Mouse (Mus musculus) kidney, postnatal 14 days (tissue): ENCODE measurements around the gene Sf3b1.
"Not testable (repeated sequence)": the region's sequence is repeated elsewhere in the genome, so short reads cannot be mapped to it uniquely, and the experiment has no call there.

Source experiments
- DNase-seq: peaks from one replicate; pipeline ENCODE4 v3.0.0; 2022; ENCODE audit warnings: mixed read lengths

Gene Sf3b1

DNA sequence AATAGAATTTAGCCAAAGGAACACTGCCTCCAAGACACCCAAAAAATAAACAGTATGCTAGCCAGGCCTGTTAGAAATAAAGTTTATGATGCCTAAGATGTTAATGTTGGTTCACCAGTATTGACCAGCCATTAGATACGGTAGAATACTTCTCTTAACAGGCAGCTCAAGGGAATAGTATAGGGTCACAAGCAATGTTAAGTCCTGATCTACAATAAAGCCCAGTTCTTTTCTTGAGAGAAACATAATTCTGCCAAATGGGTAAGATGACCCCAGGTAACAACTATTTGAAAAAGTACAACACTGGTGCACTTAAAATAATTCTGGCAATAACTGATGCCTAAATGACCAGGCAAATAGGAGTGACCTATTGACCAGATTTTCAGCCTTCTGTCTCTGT lies 685 bp upstream of the Sf3b1 start:
- no peak for DNase-seq

DNA sequence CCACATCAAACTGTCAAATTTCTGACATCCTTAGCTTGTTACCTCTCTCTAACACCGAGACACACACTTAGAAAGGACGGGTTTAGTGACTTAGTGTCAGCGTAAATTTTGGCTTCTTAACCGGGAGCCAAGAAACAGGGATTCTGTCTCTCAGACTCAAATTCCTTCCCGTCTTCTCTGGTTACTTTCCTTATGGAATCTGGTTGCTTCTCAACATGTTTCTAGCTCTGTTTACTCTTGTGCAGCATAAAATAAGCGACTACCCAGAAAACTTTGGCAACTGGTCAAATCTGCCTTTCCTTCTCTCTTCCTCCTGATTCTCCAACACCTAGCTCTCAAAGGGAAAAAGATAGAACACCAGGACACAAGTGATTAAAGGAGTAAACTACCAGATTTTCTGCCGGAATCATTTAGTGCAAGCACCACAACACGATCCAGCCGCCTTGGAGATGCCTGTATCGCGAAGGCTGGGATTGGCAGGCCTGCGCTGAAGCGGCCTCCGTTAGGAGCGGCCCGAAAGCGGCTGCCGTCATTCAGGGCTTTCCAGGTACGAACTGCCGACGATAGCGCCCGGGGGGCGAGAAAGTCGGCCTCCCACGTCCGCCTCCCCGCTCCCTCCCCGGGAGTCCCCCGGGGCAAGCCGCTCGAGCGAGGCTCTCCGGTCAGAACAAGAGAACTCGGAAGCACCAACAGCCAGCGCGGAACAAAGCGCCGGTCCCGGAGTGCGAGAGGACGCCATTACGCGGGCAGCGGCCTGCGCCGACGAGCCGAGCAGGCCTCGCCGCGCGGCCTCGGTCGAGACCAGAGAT lies 633 bp downstream of the Sf3b1 start:
- no peak for DNase-seq

DNA sequence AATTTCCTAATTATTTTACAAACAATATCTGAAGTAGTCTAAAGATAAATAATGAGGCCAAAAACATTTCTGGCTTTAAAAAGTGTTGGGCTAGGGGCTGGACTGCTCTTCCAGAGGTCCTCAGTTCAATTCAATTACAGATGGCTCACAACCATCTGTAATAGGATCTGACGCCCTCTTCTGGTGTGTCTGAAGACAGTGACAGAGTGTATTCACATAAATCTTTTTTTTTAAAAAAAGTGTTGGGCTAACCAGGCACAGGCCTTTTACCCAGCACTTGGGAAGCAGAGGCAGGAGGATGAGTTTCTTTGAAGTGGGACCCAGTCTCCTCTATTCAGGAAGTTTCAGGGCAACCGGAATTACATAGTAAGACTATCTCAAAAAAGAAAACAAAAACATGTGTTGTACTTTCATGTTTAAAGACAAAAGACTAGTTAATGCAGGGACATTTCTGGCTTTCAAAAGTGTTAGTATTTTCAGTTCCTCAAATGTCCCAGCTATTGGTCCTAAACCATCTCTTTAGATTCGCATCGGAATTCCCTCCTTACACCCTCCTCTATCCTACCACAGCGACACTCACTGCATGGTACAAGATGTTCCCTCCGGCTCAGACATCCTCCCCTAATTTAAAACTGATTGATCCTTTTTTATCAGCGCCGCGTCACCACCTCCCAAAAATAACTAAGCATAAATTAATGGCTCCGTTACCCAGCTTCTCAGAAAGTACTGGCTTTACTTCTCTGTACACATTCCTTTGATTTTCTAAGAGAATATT lies 1.4 kb downstream of the Sf3b1 start:
- DNase-seq, result peak; percentile 6

DNA sequence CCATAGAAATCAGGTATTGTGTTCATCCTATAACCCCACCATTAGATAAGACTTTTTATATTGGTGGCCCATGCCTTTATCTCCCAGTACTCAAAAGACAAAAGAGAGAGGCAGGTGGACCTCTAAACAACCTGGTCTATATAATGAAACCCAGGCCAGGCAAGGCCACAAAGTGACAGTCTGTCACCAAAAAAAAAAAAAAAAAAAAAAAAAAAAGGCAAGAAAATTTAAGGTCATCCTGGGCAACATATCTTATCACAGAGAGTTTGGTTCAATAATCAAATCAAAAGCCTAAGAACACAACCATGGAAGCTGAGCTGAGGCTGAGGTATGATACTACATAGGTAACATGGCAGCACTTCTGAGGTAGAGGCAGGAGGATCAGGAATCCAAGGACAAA lies 5.4 kb downstream of the Sf3b1 start:
- no peak for DNase-seq

DNA sequence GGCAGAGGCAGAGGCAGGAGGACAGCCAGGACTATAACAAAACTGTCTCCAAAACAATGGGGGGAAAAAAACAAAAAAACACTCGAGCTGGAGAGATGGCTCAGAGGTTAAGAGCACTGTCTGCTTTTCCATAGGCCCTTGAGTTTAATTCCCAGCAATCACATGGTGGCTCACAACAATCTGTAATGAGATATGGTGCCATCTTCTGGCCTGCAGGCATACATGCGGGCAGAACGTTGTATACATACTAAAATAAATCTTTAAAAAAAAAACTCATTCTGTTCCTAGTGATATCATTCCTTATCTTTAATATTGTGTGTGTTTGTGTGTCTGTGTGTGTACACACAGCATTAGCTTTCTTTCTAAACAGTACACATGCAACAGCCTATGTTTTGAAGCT lies 14.8 kb downstream of the Sf3b1 start:
- DNase-seq, result no peak

DNA sequence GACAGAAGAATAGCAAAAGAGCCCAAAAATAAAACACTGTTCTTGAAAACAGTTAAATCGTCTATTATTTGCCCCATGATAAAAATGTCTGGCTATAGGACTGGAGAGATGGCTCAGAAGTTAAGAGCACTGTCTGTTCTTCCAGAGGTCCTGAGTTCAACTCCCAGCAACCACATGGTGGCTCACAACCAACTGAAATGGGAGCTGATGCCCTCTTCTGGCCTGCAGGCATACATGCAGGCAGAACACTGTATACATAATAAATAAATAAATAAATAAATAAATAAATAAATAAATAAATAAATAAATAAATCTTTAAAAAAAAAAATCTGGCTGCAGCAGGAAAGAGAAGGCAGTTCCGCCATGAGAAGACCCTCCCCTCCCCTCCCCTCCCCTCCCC lies 19.0 kb downstream of the Sf3b1 start:
- not testable (repeated sequence) for DNase-seq

DNA sequence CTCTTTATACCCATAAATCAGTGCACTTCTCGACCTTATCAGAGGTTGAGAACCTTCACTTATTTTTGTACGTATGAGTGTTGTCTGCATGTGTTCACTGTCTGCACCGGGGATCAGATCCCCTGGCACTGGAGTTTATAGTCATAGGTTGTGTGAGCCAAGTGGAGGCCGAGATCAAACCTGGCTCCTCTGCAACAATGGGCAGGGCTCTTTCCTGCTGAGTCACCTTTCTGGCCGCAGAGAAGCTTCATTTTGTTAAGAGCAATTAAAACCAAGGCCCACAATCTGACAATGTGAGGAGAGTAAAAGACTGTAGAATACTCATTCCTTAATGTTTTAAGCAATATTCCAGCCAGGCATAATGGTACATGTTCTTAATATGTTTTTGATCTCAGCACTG lies 33.7 kb downstream of the Sf3b1 start:
- no peak for DNase-seq

DNA sequence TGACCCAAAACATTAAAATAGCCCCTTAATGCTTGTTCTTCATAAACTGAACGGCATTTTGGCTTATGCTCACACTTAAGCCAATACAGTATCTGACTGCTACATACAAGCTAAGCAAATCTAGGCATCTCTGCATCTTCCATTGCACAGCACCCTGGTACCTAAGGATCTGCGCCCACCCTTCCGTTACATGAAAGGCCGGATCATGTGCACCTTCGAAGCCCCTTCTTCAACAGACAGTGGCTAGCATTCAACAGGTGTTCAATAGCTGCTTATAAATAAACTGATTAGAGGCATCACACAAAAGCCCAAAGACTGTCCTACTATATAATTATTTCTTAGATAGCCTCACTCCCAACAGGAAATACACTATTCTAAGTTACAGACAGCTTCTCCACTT lies 41.0 kb downstream of the Sf3b1 start:
- DNase-seq, result no peak

DNA sequence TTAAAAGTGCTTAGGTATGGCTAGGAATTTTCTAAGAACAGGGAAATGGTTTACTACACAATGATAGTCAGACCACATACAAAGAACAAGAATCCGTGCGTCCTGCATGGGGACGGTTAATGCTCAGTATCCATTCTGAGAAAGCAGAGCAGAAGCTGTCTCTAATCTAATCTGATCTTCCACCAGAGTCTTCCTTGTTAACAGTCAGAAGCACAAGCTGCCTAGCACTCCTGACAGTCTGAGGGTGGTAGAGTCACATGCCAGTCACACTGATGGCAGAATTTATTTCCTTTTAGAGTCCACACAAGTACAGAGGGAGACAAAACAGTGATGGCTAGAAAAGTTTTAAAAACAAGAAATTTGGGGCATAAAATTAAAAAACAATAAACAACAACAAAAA lies 41.5 kb downstream of the Sf3b1 start:
- DNase-seq, result no peak

DNA sequence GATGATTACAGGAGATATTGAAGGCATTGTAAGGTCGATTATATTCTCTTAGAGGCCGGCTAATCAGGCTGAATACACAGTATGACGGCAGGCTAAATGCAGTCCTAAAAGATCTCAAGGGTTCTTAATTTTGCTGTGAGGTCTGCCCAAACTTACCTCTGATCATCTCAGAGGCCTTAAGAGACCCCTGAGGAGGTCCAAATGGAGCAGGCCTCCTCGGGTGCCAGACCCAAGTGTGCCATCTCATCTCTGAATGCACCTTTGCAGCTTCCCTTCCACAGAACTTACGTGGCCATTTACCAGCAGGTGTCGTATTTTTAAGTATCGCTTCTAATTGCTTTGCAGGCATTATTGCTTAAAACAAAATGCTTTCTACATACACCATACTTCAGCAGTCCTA lies 43.1 kb downstream of the Sf3b1 start:
- DNase-seq, result no peak

DNA sequence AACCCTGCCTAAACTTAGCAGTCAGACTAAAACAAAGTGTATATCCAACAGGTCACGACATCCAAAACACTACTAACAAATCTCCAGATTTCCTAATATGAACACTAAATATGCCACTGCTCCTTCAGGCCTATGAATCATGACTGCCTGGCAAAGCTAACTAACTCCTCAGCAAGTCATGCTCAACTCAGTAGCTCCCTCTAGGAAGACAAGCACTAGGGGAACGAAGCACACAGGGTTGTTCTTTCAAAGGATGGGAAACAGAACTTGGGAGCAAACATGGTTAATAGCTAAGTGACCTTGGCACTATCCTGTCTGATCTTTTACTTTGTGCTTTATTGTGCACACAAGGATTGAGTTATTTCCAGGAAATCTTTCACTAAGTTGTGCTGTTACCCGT lies 43.9 kb downstream of the Sf3b1 start:
- peak; percentile 32 for DNase-seq

DNA sequence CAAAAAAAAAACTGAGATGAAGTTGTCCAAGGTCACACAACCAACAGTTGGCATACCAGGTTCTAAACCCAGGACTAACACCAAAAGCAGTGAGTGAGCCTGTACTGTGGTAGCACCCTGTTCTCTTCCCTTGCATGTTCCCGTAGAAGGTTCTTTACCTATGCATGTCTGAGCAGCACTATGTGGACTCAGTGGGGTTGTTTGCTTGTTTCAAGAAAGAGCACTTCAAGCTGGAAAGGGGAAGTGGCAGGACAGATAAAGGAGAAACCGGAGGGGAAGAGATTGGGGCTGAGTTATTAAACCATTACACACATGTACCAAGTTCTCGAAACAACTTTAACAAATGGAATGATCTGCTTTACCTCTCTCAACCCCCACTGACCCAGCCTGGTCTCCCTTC lies 44.6 kb downstream of the Sf3b1 start:
- no peak for DNase-seq

DNA sequence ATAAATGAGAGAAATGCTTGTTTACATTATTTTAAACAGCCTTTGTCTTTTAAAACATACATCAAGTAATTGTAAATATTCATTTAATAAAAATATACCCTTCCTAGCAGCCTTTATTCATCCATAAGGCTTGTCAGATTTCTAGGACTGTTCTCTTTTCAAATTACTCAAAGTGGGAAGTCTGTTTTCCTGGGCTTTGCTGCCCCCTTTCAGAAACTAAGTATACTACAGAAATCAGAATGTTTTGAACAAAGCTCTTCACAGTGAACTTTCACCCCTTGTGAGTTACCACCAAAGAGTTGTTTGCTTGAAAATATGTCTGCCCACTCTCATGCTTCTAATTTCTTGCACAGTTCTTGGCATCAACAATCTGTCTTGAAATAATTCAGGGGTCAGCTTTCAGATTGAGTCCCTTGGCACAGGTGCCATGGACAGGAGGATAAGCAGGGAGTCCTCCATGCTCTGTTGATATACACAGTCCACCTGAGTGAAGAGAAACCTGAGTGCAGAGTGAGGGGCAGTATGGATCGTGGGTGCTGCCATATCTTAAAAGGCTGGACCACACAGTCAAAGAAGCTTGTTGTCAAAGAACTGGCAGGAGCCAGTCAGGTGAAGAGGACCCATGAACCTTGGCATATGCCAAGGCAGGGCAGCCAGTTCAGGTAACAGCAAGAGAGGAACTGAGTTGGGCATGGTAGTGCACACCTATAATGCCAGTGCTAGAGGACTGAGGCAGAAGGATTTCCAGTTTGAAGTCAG lies 47.9 kb downstream of the Sf3b1 start:
- peak; percentile 44 for DNase-seq

DNA sequence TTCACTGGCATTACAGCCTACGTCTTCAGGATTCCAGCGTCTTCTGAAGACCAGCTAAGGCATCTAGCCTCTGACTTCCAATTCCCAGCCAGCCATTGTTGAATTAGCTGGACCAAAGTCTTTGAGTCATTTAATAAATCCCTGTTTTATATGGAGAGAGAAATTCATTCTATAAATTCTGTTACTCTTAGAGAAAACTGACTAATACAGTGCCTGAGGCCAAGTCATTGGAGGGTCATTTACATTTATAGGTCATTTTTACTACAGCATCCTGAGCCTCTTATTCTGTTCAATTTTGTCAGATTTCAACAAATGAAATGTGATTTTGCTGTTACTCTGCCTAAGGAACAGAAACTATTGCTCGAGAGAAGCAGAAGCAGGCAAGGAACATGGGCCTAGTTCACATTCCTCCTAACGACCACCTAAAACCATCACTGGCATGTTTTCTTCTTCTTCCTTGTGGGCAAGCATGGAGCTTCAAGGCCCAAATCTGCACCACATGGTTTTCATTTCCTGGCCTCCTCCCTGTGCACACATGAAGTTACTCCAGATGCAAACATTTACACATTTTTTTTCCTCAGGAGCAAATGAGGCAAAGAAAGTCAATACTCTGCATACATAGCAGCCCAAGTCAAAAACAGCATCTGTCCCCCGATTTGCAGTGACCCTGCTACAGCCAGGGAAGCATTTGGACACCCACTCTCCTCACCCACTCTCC lies 55.4 kb downstream of the Sf3b1 start:
- DNase-seq, result no peak

DNA sequence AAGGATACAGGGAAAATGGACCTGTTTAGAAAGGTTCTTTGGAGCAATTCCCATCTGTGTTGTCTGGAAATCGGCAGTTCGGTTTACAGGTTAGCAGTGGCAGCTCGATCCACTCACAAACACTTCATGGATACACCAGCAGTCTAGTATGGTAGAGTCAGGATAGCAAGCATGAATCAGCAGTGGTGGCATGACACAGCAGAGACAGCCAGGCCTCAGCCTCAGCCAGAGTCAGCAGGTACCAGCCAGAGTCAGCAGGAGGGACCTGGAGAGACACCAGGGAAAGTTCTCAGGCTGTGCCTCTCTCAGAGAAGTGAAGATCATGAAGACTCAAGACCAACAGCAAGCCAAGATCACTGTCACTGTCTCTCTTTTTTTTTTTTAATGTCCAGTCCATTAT lies 60.4 kb downstream of the Sf3b1 start:
- DNase-seq, result no peak

DNA sequence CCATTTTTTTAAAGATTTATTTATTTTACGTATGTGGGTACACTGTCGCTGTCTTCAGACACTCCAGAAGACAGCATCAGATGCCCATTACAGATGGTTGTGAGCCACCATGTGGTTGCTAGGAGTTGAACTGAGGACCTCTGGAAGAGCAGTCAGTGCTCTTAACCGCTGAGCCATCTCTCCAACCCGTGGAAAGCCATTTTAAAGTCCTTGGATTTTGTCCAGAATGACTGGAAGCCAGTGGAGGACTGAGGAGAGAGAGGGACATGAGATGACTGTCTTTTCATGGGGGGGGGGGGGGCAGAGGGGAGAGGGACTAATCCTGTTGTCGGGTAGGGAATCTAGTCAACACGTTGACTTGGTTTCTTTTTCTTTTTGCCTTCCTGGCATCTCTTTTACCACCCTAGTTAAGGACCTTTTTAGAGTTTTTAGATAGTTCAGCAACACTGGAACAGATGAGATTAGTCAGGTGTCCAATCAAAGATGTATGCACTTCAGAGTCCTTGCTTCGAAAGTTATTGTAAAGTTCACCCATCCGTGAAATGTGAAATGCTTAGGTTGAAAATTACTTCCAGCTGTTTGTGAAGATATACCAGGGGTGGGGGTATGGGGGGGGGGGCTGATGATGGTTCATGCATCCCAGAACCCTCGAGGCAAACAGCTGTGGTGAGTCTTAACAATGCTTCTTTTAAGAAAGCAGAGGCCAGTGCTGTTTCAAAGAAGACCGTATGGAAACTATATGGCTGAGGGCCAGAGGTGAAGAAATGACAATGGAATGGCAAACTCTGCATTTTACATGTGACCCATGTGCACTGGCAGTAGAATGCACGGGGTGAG lies 61.9 kb downstream of the Sf3b1 start:
- no peak for DNase-seq

DNA sequence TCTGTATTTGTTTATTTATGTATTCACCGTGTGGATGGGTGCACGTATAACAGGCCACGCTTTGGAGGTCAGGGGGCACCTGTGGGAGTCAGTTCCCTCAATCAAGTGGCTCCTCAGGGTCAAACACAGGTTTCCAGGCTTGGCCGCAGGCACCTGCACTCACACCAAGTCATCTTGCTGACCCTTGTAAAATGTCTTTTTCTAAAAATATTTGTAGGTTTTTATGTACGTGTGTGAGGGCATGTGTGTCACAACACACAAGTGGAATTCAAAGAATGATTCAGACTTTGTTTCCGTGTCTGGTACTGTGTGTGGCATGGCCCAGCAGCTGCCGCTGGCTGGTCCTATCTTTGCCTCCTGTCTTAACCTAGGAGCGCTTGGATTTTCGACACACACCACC lies 65.6 kb downstream of the Sf3b1 start:
- DNase-seq, result no peak

DNA sequence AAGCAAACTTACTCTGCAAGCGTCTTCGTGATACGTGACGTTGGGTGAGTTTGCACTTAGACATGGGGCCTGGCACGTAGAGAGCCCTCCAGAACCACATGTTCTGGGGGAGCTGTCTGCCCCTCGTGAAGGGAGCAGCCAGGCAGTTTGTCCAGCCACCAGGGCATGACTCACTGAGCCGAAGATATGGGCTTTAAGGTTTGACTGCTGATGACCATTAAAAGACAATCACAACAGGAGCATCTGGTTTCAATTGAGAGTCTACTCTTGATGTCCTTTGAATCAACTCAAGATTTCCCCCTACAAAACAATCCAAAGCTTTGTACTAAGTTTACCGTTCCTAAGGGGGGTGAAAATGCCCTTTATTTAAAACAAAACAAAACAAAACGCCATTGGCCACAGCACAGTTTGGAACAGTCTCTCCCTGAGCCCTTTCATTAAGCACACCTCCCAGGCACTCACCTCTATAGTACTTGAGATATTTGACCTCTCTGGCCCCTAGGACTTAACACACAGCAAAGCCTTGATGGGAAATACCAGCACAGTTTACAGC lies 66.6 kb downstream of the Sf3b1 start:
- no peak for DNase-seq

DNA sequence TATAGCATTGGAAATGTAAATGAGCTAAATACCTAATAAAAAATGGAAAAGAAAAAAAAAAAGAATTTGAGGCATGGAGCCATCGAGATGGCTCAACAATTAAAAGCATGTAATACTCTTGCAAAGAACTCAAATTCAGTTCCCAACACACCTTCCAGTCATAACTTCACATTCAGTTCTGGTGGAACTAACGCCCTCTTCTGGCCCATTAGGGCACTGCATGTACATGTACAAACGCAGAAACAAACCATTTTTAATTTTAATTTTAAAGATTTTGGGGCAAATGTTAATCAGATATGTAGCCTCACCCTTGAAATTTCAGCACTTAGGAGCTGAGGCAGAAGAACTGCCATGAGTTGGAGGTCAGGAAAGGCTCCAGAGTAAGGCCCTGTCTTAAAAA lies 68.8 kb downstream of the Sf3b1 start:
- DNase-seq, result no peak

DNA sequence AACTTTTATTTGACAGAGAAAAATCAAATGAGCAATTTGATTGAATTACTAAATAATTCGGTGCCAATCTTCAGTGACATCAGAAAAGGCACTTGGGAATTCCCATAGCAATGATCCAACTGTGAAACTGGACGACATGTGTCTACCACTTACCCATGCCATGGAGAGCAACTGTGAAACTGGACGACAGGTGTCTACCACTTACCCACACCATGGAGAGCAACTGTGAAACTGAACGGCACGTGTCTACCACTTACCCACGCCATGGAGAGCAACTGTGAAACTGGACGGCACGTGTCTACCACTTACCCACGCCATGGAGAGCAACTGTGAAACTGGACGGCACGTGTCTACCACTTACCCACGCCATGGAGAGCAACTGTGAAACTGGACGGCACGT lies 70.3 kb downstream of the Sf3b1 start:
- DNase-seq, result not testable (repeated sequence)

DNA sequence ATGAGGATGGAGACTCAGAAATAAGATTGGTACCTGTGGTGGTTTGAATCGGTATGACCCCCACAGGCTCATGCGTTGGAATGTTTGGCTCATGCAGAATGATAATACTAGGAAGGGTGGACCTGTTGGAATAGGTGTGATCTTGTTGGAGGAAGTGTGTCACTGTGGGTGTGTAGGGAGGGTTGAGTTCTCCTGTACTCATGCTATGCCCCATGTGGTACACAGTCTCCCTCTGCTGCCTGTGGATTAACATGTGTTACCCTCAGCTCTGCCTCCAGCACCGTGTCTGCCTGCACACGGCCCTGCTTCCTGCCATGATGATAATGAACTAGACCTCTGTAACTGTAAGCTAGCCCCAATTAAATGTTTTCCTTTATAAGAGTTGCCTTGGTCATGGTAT lies 72.4 kb downstream of the Sf3b1 start:
- no peak for DNase-seq

DNA sequence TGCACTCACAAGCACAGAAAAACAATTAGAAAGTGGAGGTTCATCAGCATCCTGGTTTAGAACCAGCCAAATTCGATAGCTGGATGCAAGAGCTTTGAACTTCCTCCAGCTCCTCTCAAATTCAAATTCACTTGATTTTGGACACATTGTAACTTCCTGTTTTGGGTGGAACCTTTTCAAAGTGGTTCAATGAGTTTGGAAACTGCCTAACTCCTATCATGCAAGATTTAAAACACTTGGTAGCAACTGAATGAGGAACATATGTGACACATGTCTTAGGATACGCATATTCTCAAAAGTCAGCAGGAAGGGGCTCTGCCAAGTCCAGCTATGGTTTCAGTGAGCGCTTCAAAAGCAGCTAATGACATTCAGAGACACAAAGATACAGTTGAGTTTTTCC lies 82.6 kb downstream of the Sf3b1 start:
- DNase-seq, result no peak
